Mouse (Mus musculus): ENCODE data around the gene Tnfrsf1a. TPM values are rescaled to one million over a fixed set of nuclear protein-coding genes. Genes with fewer than 3 reads are reported as not detected.

Tnfrsf1a gene
- polyA plus RNA-seq, 1 experiment from 2014 or later, result 101 TPM

- ATAC-seq (ENCODE audit: borderline replicate concordance, extremely low read depth, low FRiP score, low TSS enrichment), result no peak
- Histone ChIP-seq H3K27me3 (no peaks in the 10 kb centered on the region), H3K4me2 (no peak overlapping the region), H3K9ac (no peak overlapping the region), H3K9me3 (no peaks in the 10 kb centered on the region), H3K36me3 (no peaks in the 10 kb centered on the region), H3K4me3 (no peak overlapping the region), H3K27ac (no peak overlapping the region), H3K4me1 (no peaks in the 10 kb centered on the region)
- WGBS, result 85% methylated on average over 10 of the region's 10 CpGs
Observed at GRCm38 (mm10) chr6:125407657-125408056, 58.5 kb downstream of the Tnfrsf1a start.

GRCm38 (mm10) chr6:125410551-125410950, 61.4 kb downstream of the Tnfrsf1a start:
- WGBS, result 60% methylated on average over 11 of the region's 11 CpGs
- Histone ChIP-seq H3K27me3 (no peaks in the 10 kb centered on the region), H3K9ac (no peak overlapping the region), H3K4me3 (no peak overlapping the region), H3K9me3 (no peaks in the 10 kb centered on the region), H3K4me1 (no peaks in the 10 kb centered on the region), H3K36me3 (no peaks in the 10 kb centered on the region), H3K4me2 (no peak overlapping the region), H3K27ac (no peak overlapping the region)
- ATAC-seq (ENCODE audit: borderline replicate concordance, extremely low read depth, low FRiP score, low TSS enrichment), result no peak

GRCm38 (mm10) chr6:125410995-125411547, 61.9 kb downstream of the Tnfrsf1a start:
- Histone ChIP-seq H3K4me3 (no peak overlapping the region), H3K9ac (no peak overlapping the region), H3K36me3 (no peaks in the 10 kb centered on the region), H3K27ac (no peak overlapping the region), H3K27me3 (no peaks in the 10 kb centered on the region), H3K4me2 (no peak overlapping the region), H3K9me3 (no peaks in the 10 kb centered on the region), H3K4me1 (no peaks in the 10 kb centered on the region)
- ATAC-seq (ENCODE audit: borderline replicate concordance, extremely low read depth, low FRiP score, low TSS enrichment), result no peak
- 49% methylated on average over 8 of the region's 8 CpGs for WGBS

DNA sequence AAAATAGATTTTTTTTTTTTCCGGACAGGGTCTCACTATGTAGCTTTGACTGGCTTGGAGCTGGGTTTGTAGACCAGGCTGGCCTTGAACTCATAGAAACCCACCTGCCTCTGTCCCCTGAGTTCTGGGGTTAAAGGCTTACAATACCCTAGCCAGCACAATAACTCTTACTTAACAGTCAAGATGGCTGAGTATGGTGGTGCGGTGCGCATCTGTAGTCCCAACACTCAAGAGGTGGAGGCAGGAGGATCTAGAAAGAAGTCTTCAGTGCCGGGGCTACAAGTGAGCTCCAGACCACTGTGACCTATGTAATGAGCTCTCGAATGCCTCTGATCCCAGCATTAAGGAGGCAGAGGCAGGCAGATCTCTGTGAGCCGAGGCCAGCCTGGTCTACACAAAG, 62.5 kb downstream of the Tnfrsf1a start:
- Histone ChIP-seq H3K4me2 (no peak overlapping the region), H3K36me3 (no peaks in the 10 kb centered on the region), H3K9me3 (no peaks in the 10 kb centered on the region), H3K4me3 (no peak overlapping the region), H3K27ac (no peak overlapping the region), H3K9ac (no peak overlapping the region), H3K27me3 (no peaks in the 10 kb centered on the region), H3K4me1 (no peaks in the 10 kb centered on the region)
- ATAC-seq (ENCODE audit: borderline replicate concordance, extremely low read depth, low FRiP score, low TSS enrichment), result no peak
- WGBS, result 88% methylated on average over 6 of the region's 6 CpGs

Other genes starting within 250 kb of the Tnfrsf1a start
- gene Nop2, start 217.5 kb upstream of the Tnfrsf1a start, polyA plus RNA-seq (2015; fragmentation: Nextera tagmentation; extraction: Ambion mirVana), result 56.5 and 58.8 TPM in 2 replicates
- gene Iffo1, start 204.1 kb upstream of the Tnfrsf1a start, polyA plus RNA-seq (2015; fragmentation: Nextera tagmentation; extraction: Ambion mirVana), result 5.7 and 6.8 TPM in 2 replicates
- gene Gapdh, start 182.9 kb upstream of the Tnfrsf1a start, polyA plus RNA-seq (2015; fragmentation: Nextera tagmentation; extraction: Ambion mirVana), result 1,765 and 1,844 TPM in 2 replicates
- 136 and 139 TPM in 2 replicates for gene Ncapd2, start 157.7 kb upstream of the Tnfrsf1a start, polyA plus RNA-seq (2015; fragmentation: Nextera tagmentation; extraction: Ambion mirVana)
- 208 and 224 TPM in 2 replicates for gene Mrpl51, start 157.6 kb upstream of the Tnfrsf1a start, polyA plus RNA-seq (2015; fragmentation: Nextera tagmentation; extraction: Ambion mirVana)
- gene Vamp1, start 133.8 kb upstream of the Tnfrsf1a start, polyA plus RNA-seq (2015; fragmentation: Nextera tagmentation; extraction: Ambion mirVana), result 4.2 and 5.4 TPM in 2 replicates
- 7.0 and 10.9 TPM in 2 replicates for gene Tapbpl, start 117.5 kb upstream of the Tnfrsf1a start, polyA plus RNA-seq (2015; fragmentation: Nextera tagmentation; extraction: Ambion mirVana)
- gene Cd27, start 112.4 kb upstream of the Tnfrsf1a start, polyA plus RNA-seq (2015; fragmentation: Nextera tagmentation; extraction: Ambion mirVana), result 2.6 and 4.5 TPM in 2 replicates
- 0.22 and 0.31 TPM in 2 replicates for gene Tuba3a, start 63.3 kb upstream of the Tnfrsf1a start, polyA plus RNA-seq (2015; fragmentation: Nextera tagmentation; extraction: Ambion mirVana)
- 79.1 and 82.5 TPM in 2 replicates for gene Ltbr, start 35.5 kb upstream of the Tnfrsf1a start, polyA plus RNA-seq (2015; fragmentation: Nextera tagmentation; extraction: Ambion mirVana)
- 5.0 and 5.8 TPM in 2 replicates for gene Scnn1a, start 28.7 kb upstream of the Tnfrsf1a start, polyA plus RNA-seq (2015; fragmentation: Nextera tagmentation; extraction: Ambion mirVana)
- 0.31 and 0.36 TPM in 2 replicates for gene Plekhg6, start 31.4 kb downstream of the Tnfrsf1a start, polyA plus RNA-seq (2015; fragmentation: Nextera tagmentation; extraction: Ambion mirVana)
- gene Cd9, start 145.4 kb downstream of the Tnfrsf1a start, polyA plus RNA-seq (2015; fragmentation: Nextera tagmentation; extraction: Ambion mirVana), result 226 and 250 TPM in 2 replicates
- 19.1 and 20.8 TPM in 2 replicates for gene Vwf, start 197.4 kb downstream of the Tnfrsf1a start, polyA plus RNA-seq (2015; fragmentation: Nextera tagmentation; extraction: Ambion mirVana)